Mouse (Mus musculus): ENCODE results near the gene Rcsd1. TPM values are rescaled to one million over a fixed set of nuclear protein-coding genes. Genes with fewer than 3 reads are reported as not detected.
A peak's percentile ranks its signal among the peaks of the same experiment; 100 is the strongest.

The Rcsd1 gene
- total and polyA plus RNA-seq, 2 experiments = 2.6 to 3.3 TPM

DNA sequence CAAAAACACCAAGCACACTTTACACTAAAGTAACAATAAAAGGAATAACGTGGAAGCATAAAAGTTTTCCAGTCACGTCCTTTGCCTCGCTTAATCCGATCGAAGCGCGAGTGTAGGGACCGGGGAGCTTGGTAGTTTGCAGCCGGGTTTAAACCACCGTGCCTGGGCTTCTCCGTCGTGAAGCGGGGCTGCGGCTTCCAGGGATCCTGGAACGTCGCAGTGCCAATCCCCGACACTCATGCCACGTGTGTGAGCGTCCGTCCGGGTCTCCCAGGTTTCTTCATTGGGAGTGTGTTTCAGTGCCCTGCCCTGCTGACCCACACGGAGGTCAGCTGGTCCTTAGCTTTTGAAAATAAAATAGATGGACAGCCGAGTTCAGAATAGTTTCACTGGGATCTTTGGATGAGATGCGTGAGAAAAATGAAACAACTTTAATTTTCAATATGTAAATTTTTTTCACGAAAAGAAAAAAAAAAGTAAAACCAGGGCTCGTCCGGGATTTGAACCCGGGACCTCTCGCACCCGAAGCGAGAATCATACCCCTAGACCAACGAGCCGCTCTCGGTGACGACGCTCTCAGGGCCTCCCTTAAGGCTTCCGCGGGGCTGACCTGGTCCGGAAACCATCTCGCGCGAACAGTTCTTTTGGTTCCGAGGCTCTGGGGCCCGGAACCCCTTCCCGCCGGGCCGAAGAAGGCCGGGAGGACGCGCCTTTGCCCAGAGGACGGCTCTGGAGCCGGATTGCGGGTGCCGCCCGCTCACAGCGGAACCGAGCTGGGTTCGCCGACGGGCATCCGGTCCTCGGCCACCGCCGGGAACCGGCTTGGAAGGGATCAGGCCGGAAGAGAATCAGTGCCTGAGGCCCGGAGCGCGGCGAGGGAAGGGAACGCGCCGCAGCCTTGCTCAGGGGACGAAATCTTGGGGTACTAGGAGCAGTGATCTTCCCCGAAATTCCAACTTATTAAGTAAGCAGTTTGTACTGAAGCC, 67.5 kb downstream of the Rcsd1 start:
- under 1% methylated on average over 75 of the region's 75 CpGs for WGBS

GRCm38 (mm10) chr1:165641271-165641771, 68.2 kb downstream of the Rcsd1 start:
- peaks cover 3% of the 10 kb centered on the region; the same call in 1 of the 2 replicates for H3K4me1 ChIP-seq (ENCODE audit: control insufficient read depth, insufficient read depth, low read length)
- H3K4me3 ChIP-seq (ENCODE audit: insufficient read depth, low read depth, low read length) = peak overlapping the region; percentile 63; the same call in 1 of the 2 replicates
- H3K36me3 ChIP-seq (ENCODE audit: control insufficient read depth, insufficient read depth, low read length) = no peaks in the 10 kb centered on the region
- no peaks in the 10 kb centered on the region for H3K27me3 ChIP-seq (ENCODE audit: control insufficient read depth, insufficient read depth, low read length)
- peak overlapping the region; percentile 66; the same call in 1 of the 2 replicates for H3K27ac ChIP-seq (replicated peaks; ENCODE audit: insufficient read depth, low read depth, low read length)
- H3K9ac ChIP-seq (ENCODE audit: low read depth, low read length) = no peak overlapping the region
- TF ChIP-seq POLR2A (IDR thresholded peaks at IDR 0.05; ENCODE audit: extremely low read depth, insufficient read depth, low read length) = no peak
- no peak; the same call in 1 of the 2 replicates for TF ChIP-seq CTCF (IDR thresholded peaks at IDR 0.05; ENCODE audit: low read depth, low read length)
- DNase-seq (ENCODE audit: extremely low read depth, low read depth, low spot score) = peak; percentile 70
- H3K79me2 ChIP-seq (ENCODE audit: control insufficient read depth, insufficient read depth, low read length) = no peaks in the 10 kb centered on the region
- WGBS = 3% methylated on average over 16 of the region's 16 CpGs

More for the DNA sequence above, 67.5 kb downstream of the Rcsd1 start:
- Histone ChIP-seq H3K27ac (replicated peaks; ENCODE audit: insufficient read depth, low read depth, low read length) (peak overlapping the region; percentile 88), H3K36me3 (ENCODE audit: control insufficient read depth, insufficient read depth, low read length) (no peaks in the 10 kb centered on the region), H3K9ac (ENCODE audit: low read depth, low read length) (peak overlapping the region; percentile 86), H3K4me1 (ENCODE audit: control insufficient read depth, insufficient read depth, low read length) (peaks cover 3% of the 10 kb centered on the region; the same call in 1 of the 2 replicates), H3K27me3 (ENCODE audit: control insufficient read depth, insufficient read depth, low read length) (no peaks in the 10 kb centered on the region), H3K4me3 (ENCODE audit: insufficient read depth, low read depth, low read length) (peak overlapping the region; percentile 90), H3K79me2 (ENCODE audit: control insufficient read depth, insufficient read depth, low read length) (no peaks in the 10 kb centered on the region)
- TF ChIP-seq CTCF (IDR thresholded peaks at IDR 0.05; ENCODE audit: low read depth, low read length) (no peak), POLR2A (IDR thresholded peaks at IDR 0.05; ENCODE audit: extremely low read depth, insufficient read depth, low read length) (peak; percentile 33; the same call in 1 of the 2 replicates)
- peak; percentile 71 for DNase-seq (ENCODE audit: extremely low read depth, low read depth, low spot score)

- Histone ChIP-seq H3K4me1 (ENCODE audit: control insufficient read depth, insufficient read depth, low read length) (peaks cover 5% of the 10 kb centered on the region; the same call in 1 of the 2 replicates), H3K27ac (replicated peaks; ENCODE audit: insufficient read depth, low read depth, low read length) (no peak overlapping the region), H3K4me3 (ENCODE audit: insufficient read depth, low read depth, low read length) (no peak overlapping the region), H3K9ac (ENCODE audit: low read depth, low read length) (no peak overlapping the region), H3K79me2 (ENCODE audit: control insufficient read depth, insufficient read depth, low read length) (no peaks in the 10 kb centered on the region), H3K27me3 (ENCODE audit: control insufficient read depth, insufficient read depth, low read length) (no peaks in the 10 kb centered on the region), H3K36me3 (ENCODE audit: control insufficient read depth, insufficient read depth, low read length) (no peaks in the 10 kb centered on the region)
- 56% methylated on average over 8 of the region's 8 CpGs for WGBS
- TF ChIP-seq POLR2A (IDR thresholded peaks at IDR 0.05; ENCODE audit: extremely low read depth, insufficient read depth, low read length) (no peak), CTCF (IDR thresholded peaks at IDR 0.05; ENCODE audit: low read depth, low read length) (no peak)
- peak; percentile 88 for DNase-seq (ENCODE audit: extremely low read depth, low read depth, low spot score)
Observed at GRCm38 (mm10) chr1:165636289-165636688, 73.3 kb downstream of the Rcsd1 start.

GRCm38 (mm10) chr1:165635055-165635897, 74.3 kb downstream of the Rcsd1 start:
- no peak for DNase-seq (ENCODE audit: extremely low read depth, low read depth, low spot score)
- Histone ChIP-seq H3K27ac (replicated peaks; ENCODE audit: insufficient read depth, low read depth, low read length) (no peak overlapping the region), H3K79me2 (ENCODE audit: control insufficient read depth, insufficient read depth, low read length) (no peaks in the 10 kb centered on the region), H3K4me3 (ENCODE audit: insufficient read depth, low read depth, low read length) (no peak overlapping the region; the same call in 1 of the 2 replicates), H3K27me3 (ENCODE audit: control insufficient read depth, insufficient read depth, low read length) (no peaks in the 10 kb centered on the region), H3K4me1 (ENCODE audit: control insufficient read depth, insufficient read depth, low read length) (peaks cover 5% of the 10 kb centered on the region; the same call in 1 of the 2 replicates), H3K36me3 (ENCODE audit: control insufficient read depth, insufficient read depth, low read length) (no peaks in the 10 kb centered on the region), H3K9ac (ENCODE audit: low read depth, low read length) (no peak overlapping the region)
- 76% methylated on average over 17 of the region's 17 CpGs for WGBS
- no peak for TF ChIP-seq POLR2A (IDR thresholded peaks at IDR 0.05; ENCODE audit: extremely low read depth, insufficient read depth, low read length)
- no peak for TF ChIP-seq CTCF (IDR thresholded peaks at IDR 0.05; ENCODE audit: low read depth, low read length)

- Histone ChIP-seq H3K79me2 (ENCODE audit: control insufficient read depth, insufficient read depth, low read length) (no peaks in the 10 kb centered on the region; the same call in 1 of the 2 replicates), H3K36me3 (ENCODE audit: control insufficient read depth, insufficient read depth, low read length) (no peaks in the 10 kb centered on the region), H3K4me1 (ENCODE audit: control insufficient read depth, insufficient read depth, low read length) (peaks cover 7% of the 10 kb centered on the region; the same call in 1 of the 2 replicates), H3K4me3 (ENCODE audit: insufficient read depth, low read depth, low read length) (peak within 1 kb of the TSS; percentile 78), H3K9ac (ENCODE audit: low read depth, low read length) (peak within 1 kb of the TSS; percentile 72), H3K27me3 (ENCODE audit: control insufficient read depth, insufficient read depth, low read length) (no peaks in the 10 kb centered on the region), H3K27ac (replicated peaks; ENCODE audit: insufficient read depth, low read depth, low read length) (peak within 1 kb of the TSS; percentile 19; the same call in 1 of the 2 replicates)
- WGBS = 1% methylated on average over 60 of the region's 73 CpGs
- DNase-seq (ENCODE audit: extremely low read depth, low read depth, low spot score) = peak; percentile 90
- no peak for TF ChIP-seq CTCF (IDR thresholded peaks at IDR 0.05; ENCODE audit: low read depth, low read length)
- TF ChIP-seq POLR2A (IDR thresholded peaks at IDR 0.05; ENCODE audit: extremely low read depth, insufficient read depth, low read length) = peak; percentile 75
Observed at GRCm38 (mm10) chr1:165634151-165634884, 75.2 kb downstream of the Rcsd1 start, which contains the start of gene Mpzl1. Mpzl1 (minus strand) TSS chr1:165634538.
